Mouse (Mus musculus) neutrophil, adult 5-6 weeks (primary cell): ENCODE measurements around the gene Obscn. TPM values are rescaled to one million over a fixed set of nuclear protein-coding genes. Genes with fewer than 3 reads are reported as not detected.

ENCODE experiments used
- ATAC-seq: fragments of 151-379, 151-347 bp; 2 replicates; pipeline ENCODE4 v1.8.0; 2017; ENCODE audit warnings: mild to moderate bottlenecking, moderate TSS enrichment; ENCODE audit not compliant: insufficient number of reproducible peaks, poor library complexity, low FRiP score, severe bottlenecking; ENCODE audit errors: extremely low read depth
- total RNA-seq: library from RNA; stranded (forward); fragments of 200-1000 nt; gene quantifications from 2 replicates; pipeline ENCODE4 v1.2.3, GENCODE M21; 2017

Obscn gene
- total RNA-seq, 1 experiment from 2014 or later: 0.23 TPM

- ATAC-seq: no peak
These were observed 161.8 kb downstream of the Obscn start for GRCm38 (mm10) chr11:58974414-58974813.

- no peak for ATAC-seq
These were observed 164.4 kb downstream of the Obscn start for GRCm38 (mm10) chr11:58971796-58972195.

- ATAC-seq: no peak
These were observed 165.2 kb downstream of the Obscn start for GRCm38 (mm10) chr11:58970831-58971530.

DNA sequence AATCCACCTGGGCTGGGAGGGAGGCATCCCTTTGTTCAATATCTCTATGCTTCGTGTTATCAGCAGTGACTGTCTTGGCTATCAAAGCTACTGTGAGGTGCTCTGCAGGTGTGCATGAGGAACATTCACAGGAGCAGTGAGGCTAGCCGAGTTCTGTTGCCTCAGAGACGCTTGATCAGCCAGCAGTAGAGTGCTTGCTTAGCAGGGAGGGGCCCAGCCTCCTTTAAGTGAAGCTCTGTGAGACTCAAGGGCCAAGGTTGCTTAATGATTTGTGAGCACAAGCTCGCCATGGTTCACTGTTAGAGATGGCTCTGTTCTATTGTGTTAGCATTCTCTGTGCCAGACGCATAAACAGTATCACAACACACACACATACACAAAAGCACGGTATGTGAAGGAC, 166.5 kb downstream of the Obscn start:
- ATAC-seq: no peak

DNA sequence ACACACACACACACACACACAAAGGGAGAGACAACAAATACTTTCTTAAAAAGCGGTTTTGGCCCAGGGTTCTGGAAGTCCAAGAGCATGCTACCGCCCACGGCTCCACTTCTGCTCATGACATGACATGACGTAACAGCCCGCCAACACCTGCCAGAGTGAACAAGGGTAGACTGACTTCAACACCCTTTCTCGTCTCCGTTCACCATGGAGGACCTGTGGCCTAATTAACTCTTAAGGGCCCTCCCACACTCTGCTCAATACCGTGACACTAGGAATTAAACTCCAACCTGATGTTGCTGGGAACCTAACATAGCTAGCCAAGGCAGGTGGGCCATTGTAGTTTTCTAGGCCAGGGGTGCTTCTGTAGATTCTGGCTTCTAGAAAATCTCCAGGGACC, 167.2 kb downstream of the Obscn start:
- no peak for ATAC-seq

GRCm38 (mm10) chr11:58968551-58968950, 167.7 kb downstream of the Obscn start:
- no peak for ATAC-seq

GRCm38 (mm10) chr11:58967346-58967745, 168.9 kb downstream of the Obscn start:
- peak; percentile 69 for ATAC-seq

DNA sequence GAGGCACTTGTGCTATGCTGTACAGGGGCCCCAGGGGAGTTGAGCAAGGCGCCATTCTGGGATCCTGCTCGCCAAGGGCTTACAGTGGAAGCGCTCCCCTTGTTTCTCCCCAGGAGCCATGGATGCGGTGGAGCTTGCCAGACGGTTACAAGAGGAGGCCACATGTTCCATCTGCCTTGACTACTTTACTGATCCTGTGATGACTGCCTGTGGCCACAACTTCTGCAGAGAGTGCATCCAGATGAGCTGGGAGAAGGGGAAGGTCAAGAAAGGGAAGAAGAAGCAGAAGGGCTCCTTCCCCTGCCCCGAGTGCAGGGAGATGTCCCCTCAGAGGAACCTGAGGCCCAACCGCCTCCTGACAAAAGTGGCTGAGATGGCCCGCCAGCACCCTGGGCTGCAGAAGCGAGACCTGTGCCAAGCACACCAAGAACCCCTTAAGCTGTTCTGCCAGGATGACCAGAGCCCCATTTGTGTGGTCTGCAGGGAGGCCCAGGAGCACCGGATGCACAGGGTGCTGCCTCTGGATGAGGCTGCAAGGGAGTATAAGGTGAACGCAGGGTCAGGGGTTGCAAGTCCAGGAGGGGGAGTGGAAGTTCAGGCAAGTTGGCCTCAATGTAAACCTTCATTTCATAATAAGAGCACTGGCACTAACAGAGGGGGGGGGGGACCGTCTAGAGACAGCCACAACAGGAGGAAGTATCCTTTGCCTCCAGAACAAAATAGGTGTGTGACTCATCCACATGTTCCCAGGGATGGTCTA, 171.0 kb downstream of the Obscn start:
- no peak for ATAC-seq

GRCm38 (mm10) chr11:58964216-58964615, 172.0 kb downstream of the Obscn start:
- ATAC-seq: no peak

GRCm38 (mm10) chr11:58963543-58963942, 172.7 kb downstream of the Obscn start:
- ATAC-seq: no peak

- ATAC-seq: no peak
These were observed 174.6 kb downstream of the Obscn start for GRCm38 (mm10) chr11:58961364-58962177.

DNA sequence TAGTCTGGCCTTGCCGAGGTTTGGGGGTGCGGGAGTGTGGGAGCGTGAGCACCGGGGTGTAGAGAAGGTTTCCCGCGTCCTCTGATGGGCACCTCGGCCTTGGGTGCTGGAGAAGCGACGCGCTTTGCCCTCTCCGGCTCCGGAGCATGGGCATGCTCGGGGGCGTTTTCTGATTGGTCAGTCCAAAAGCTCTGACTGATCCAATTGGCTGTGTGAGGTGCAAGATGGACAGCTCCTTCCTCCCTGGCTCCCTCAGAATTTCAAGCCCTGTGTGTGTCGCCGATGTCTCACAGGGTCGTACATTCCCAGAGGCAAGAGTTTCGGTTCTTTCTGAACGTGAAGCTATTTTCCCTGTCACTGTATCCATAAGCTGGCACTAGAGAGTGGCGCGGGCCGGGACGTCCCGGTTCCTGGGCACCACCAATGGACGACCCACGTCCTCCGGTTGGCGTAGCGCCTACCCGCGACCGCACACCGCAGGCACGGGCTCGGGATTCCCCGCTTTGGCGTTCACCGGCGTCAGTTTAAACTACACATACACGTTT, 176.2 kb downstream of the Obscn start:
- peak; percentile 80 for ATAC-seq

DNA sequence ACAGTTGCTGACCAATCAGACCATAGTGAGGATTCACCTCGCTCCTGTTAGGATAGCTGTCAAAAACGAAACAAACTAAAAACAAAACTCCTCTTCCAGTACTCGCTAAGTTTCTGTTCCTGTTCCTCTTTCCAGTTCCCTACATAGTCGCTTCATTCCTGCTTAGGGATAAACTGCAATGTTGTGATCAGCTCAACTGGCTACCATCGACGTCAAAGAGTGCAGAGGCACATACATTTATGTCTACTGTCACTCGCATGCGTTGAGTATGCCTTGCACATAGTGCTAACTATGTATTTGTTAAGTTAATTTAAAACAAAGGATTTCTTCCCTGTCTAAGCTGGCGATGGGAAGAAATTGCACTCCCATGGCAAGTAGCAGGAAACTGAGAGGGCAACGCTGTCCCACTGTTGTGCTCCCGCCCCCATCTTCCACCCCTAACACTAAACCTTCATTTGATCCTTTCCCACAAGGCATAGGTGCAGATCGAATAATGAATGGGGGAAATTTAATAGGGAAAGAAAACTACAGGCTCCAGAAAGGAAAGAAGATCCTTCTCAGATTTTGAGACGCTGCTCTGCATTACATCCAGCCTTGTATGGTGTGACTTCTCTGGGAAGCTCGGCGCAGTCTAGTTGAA, 176.9 kb downstream of the Obscn start:
- no peak for ATAC-seq

DNA sequence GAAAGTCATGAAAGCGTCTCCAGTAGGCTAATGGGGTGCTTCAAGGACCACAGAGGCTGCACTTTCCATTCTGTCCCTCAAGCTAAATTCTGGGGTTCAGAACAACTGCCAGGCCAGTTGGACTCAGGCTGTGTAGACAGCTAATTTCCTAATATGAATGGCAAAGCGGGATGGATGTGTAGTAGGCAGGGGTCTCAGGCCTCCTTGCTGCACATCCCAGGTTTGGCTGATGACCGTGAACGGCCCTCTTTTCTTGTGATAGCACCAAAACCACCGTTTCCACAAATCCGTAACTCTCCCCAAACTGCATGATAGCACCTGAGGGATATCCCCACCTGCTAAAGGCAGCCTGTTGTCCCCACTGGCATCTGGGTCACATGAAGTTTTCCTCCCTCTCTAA, 177.7 kb downstream of the Obscn start:
- ATAC-seq: no peak

- no peak for ATAC-seq
These were observed 178.8 kb downstream of the Obscn start for GRCm38 (mm10) chr11:58957226-58957914.

GRCm38 (mm10) chr11:58955868-58956257, 180.3 kb downstream of the Obscn start:
- no peak for ATAC-seq

DNA sequence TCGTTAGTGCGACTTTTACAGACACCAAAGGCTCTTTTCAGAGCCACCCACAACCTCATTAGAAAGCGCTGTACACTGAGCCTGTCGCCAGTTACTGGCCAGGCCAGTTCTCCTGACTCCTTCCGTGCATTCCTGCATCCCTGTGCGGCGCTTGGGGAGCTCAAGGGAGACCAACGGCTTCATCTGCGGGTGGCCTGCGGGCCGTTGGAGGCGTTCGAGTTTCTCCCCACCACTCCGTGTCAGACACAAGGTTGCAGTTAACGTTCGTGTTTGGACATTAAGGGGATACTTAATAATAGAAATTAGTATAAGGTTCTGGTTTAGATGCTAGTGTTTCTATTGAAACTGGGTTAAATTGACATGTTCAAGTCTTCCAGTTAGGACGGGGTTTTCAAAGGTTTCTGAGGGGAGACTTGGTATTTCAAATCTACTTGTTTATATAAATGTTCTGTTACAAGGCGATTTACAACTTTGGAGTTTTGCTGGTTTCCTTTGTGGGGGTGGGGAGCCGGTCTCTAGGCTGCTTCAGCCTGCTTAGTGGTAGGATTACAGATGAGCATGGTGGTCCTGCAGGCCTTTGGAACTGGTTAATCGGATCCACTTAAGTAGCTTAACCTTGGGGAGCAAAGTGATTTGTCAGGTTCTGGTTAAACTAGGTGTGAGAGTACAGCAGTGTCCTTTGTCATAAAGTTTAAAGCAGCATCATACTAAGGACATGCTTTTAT, 180.9 kb downstream of the Obscn start:
- ATAC-seq: peak; percentile 7; the same call in 1 of the 2 replicates
